Mouse (Mus musculus): Measurements from ENCODE around the gene Mustn1. TPM values are rescaled to one million over a fixed set of nuclear protein-coding genes. Genes with fewer than 3 reads are reported as not detected.

Mustn1 gene
- total RNA-seq (2021): 1 to 10 TPM; 1.9 to 2.1 TPM
- long read RNA-seq, experiment 1, partial matches to known transcripts: 0 of 3 reads
- long read RNA-seq, experiment 1, other reads (novel, unspliced or antisense): 1 of 3 reads
- long read RNA-seq, experiment 2, partial matches to known transcripts: 0 of 2 reads
- long read RNA-seq, experiment 2, other reads (novel, unspliced or antisense): 0 of 2 reads

DNA sequence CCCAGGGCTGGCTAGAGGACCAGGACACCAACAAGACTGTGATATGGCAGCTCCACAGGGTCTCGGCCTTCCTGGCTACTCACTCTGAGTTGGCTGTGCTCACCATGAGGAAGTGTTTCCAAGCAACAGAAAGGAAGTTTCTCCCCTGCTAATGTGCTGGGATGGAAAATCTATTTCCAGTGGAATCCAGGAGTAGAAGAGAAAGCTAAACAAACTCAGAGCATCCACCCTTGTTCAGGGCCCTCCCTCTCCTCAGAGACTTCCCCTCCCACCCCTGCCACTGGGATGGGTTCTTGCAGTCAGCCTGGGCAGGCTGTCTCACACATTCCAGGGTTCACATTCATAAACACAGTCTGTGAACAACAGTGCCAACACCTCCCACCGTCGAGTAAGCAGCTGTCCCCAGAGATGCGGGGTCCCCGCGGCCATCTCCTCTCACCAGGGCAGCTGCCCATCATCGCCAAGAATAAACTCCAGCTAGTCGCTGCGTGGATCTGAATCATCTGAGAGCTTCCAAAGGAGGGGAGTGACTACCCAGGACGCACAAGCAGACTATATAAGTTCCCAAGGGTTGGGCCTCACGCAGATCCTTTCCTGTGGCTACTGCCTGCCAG, at the start of gene Mustn1:
Gene Mustn1 (plus strand): TSS at position 243 of the 614 bp plus-strand sequence.
- peak in 1 of 2 experiments; percentile 26 for DNase-seq (ENCODE audit: low spot score in 2 of 2)

DNA sequence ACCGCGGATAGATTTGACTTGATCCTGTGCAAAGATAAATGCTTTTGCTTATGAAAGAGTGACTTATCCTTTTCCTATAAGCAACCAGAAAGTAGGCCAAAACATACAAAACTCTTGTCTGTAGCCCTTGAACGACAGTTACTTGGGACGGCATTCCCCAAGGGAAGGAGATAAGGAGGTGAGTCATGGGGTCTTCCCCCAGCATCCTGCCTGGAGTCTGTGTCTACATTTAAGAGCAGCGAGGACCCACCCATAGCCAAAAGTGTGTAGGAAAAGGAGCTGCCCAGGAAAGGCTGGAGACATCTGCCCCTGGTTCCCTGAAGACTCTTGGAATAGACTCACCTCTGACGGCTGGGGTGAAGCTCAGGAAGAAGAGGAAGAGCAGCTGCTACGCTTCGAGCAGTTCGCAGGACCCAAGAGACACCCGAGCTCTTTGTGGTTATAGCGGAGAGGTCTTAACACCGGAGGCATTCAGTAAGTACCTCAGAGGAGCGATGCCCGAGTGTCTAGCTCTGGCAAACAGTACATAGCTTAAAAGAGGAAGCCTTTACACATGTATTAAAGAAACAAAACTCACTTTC, 41.5 kb upstream of the Mustn1 start:
- no peak for DNase-seq (ENCODE audit: low spot score in 2 of 2)

DNA sequence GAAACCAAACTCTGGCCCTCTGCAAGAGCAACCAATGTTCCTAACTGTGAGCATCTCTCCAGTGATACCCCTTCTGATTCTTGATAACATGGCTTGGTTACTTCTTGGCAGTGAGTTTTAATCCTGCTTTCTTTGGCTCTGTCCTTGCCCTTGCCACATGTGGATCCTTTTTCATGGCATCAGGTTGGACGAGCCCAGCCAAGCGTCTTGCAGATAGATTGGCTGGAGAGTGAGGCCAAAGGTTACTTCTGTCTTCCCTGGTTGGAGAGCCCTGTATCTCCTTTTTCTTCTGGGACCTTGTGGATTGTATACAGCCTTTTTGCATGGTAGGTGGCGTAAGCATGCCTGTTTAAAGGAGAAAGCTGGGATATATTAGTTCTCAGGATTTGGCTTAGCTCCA, 35.3 kb upstream of the Mustn1 start:
- DNase-seq (ENCODE audit: low spot score in 2 of 2): no peak

DNA sequence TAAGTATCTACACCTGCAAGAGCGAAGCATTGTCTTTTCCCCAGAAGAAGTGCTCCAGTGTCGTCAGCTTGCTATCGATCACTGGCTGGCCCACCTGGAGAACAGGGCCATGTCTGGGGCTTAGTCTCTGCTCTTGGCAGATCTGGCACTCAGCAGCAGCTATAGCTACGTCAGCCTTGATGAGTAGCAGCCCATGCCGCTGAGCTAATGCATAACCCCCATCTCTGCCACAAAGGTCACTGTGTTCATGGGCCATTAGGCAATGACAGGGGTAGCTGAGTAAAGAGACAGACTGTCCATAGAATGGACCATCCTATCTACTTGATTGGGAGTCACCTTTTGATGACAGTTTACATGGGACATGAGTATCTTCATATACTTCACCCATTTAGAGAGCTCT, 28.5 kb upstream of the Mustn1 start:
- DNase-seq (ENCODE audit: low spot score in 2 of 2): no peak

DNA sequence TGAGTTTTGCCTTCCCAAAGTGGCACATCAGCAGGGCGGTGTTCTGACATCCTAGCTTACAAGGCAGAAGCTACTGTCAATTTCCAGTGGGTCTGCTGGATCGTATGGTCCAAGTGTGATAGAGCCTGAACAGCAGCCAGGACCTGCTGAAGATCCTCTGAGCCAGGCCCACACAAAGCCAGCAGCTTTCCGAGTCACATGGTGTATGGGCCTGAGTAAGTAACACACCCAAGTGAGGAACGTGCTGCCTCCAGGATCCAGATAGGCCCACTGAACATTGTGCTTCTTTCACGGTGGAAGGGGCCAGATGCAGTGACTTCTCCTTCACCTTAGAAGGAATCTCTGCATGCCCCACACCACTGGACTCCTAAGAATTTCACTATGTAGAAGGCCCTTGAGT, 26.7 kb upstream of the Mustn1 start:
- no peak for DNase-seq (ENCODE audit: low spot score in 2 of 2)

DNA sequence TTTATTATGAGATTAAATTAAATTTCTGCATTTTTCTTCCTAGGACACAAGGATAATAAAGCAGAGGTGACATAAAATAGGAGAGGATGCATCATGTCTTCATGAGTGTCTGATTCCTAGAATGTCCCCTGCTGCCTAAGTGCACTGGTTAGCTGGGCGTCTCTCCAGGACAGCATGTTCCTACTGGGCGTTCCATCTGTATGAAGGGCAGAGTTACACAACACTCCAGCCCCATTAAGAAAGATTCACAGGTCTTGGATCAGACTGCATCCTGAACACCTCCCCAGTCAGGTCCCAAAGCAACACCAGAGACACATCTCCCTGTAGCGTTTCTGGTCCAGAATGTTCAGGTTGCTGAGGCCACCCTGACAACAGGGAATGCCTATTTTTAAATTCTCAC, 23.7 kb upstream of the Mustn1 start:
- no peak for DNase-seq (ENCODE audit: low spot score in 2 of 2)

DNA sequence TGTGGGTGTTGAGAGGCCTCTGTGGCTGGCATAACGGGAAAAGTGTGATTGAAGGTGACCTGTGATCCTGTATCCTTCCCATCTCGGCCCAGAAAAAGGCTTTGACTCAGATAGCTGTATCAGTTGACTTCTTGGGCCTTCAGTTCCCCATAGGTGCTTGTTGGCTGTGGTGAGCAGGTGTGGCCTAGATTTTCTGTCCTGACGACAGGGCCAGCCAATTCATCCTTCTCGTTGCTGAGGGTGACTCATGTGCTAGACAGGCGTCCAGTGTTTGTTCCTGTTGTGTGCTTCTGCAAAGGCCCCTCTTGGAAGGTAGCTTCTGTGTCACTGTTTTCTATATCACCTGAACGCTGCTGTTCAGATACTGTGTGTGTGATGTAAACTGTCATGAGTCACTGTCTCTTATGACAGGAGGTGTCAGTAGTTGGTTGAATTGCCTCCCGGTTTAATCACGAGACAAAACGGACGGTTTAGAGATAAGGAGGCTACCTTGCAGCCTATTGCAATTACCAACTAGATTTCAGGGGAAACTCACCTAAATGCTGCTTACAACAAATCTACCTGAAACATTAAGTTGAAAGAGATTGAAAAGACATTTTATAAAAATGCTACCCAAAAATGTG, 22.0 kb upstream of the Mustn1 start:
- DNase-seq (ENCODE audit: low spot score in 2 of 2): no peak

DNA sequence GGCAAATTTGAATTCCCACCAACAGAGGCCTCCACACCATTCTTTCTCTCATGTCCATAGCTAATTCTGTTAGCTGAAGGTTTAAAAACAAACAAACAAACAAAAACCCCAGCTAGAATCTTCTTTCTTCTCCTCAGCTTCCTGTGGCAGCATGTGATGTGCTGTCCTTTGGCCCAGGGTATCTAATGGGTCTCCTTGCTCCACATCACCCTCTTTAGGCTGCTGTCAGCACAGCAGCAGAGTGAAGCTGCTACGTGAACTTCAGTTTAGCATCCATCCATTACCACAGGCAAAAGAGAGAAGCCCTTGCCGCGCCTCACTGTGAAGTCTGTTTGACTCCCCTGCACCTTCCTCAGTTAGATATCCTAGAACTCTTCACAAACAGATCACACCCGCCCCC, 21.0 kb upstream of the Mustn1 start:
- no peak for DNase-seq (ENCODE audit: low spot score in 2 of 2)

DNA sequence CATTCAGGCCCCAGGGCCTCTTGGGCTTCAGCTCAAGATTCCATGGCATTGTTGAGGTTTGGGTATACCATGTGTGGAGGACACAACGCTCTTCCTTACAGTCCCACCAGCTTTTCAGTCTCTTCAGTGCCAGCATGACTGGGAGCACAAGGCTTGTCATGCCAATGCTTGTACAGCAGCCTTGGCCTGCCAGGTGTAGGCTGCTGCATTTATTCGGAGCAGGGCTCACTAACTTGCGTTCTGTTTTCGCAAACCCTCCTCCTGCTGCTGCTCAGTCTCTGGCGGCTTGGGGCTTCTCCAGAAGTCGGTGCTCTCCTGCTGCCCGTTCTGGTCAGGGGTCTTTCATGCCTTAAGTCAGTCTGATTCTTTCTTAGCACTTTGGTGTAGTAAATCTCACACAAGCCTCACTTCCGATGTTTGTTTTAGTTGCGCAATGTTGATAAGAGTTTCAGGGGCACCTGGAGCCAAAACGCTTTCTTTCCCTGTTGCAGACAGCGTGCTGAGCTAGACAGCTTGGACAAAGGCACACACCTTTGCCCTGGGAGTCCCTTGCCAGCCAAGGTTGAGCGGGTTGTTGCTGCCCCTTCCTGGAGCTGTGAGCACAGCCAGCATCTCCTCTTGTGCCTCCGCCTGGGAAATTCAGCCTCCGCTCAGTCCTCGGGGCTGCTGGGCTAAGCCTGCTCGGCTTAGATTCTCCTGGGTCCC, 17.4 kb upstream of the Mustn1 start:
- DNase-seq (ENCODE audit: low spot score in 2 of 2): no peak

DNA sequence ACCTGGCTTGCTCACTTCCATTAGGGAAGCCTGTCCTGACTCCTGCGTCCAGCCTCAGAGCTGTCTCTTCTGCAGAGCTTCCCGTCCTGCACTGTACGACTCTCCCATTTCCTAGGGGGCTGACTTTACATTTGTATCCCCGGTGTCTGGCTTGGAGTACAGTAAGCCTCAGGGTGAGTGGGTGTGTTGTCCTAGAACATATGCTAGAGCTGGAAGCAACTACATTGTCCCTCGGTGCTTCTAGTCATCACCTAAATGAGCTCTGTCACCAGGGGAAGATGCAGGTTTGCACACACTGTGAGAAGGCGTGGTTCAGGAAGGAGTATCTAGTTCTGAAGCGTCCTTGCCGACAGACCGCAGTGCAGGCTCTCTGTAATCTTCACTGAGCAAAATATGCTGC, 16.6 kb upstream of the Mustn1 start:
- no peak for DNase-seq (ENCODE audit: low spot score in 2 of 2)

DNA sequence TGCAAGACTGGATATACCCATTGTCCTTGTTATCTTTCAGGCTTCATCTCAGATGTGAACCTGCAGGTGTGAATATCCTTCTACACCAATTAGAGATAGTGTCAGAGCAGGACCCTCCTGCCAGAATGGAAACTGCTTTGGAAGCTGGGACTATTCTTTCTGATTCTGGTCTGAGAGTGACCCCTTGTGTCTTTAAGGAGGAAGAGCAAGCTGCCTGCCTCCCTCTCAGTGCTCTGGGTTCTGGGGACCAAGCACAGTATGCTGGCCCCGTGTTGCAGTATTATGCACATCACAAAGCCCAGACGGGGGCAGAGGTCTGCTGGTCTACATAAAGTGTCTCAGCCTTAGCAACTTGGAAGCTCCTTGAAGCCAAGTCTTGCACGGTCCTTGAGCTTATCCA, 13.7 kb upstream of the Mustn1 start:
- no peak for DNase-seq (ENCODE audit: low spot score in 2 of 2)

DNA sequence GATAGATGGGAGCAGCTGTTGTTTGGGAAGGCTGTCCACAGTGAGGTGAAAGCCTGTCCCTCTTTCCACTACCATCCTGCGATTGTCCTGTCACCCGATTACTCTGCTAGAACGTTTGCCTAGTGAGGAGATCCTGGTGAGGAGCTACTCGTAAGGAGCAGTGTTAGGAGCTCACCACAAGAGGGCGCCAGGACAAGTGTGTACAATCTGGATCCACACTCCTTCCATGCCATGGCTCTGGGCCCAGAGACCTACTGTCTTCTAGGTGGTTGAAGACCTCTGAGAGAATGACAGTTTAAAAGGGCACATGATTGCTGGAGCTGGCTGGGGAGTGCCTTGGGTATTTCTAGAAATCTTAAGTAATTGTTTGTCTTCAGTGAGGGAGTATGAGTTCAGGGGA, 12.0 kb upstream of the Mustn1 start:
- peak; percentile 64 to 78 for DNase-seq (ENCODE audit: low spot score in 2 of 2)

DNA sequence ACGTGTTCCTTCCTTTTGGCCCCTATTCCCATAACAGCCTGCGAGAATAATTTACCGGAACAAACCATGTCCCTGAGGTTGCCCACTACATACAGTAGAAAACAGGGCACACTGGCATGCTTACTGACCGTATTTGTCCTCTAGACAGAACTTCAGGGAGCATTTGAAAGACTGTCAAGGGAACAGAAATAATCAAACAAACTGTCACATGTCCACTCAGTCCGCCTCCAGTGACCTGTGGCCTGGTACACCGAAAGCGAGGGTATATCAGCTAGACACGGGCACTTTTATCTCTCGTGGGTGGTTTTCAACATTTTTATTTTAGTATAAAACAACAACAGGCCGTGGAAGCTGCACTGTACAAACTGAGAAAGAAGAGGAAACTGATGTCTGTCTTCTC, 10.2 kb upstream of the Mustn1 start:
- DNase-seq (ENCODE audit: low spot score in 2 of 2): no peak

DNA sequence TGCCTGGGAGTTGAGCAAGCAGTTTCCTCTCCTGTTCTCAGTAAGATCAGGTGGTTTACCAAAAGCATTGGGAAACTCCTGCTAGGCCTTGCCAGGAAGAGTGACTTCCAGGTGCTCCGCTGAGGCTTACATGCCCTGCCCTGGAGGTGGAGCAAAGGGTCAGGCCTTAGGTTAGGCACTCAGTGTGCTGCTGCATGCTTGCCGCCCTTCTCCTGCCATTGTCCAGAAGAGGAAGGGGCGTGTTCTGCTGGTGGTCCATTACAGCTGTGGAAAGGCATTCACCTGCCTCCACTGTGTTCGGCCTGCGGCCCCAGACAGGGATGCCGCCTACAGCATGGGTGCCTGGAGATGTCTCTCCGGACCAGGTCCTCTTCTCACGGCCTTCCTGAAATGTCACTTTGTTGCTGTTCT, 9.6 kb upstream of the Mustn1 start:
- no peak for DNase-seq (ENCODE audit: low spot score in 2 of 2)

DNA sequence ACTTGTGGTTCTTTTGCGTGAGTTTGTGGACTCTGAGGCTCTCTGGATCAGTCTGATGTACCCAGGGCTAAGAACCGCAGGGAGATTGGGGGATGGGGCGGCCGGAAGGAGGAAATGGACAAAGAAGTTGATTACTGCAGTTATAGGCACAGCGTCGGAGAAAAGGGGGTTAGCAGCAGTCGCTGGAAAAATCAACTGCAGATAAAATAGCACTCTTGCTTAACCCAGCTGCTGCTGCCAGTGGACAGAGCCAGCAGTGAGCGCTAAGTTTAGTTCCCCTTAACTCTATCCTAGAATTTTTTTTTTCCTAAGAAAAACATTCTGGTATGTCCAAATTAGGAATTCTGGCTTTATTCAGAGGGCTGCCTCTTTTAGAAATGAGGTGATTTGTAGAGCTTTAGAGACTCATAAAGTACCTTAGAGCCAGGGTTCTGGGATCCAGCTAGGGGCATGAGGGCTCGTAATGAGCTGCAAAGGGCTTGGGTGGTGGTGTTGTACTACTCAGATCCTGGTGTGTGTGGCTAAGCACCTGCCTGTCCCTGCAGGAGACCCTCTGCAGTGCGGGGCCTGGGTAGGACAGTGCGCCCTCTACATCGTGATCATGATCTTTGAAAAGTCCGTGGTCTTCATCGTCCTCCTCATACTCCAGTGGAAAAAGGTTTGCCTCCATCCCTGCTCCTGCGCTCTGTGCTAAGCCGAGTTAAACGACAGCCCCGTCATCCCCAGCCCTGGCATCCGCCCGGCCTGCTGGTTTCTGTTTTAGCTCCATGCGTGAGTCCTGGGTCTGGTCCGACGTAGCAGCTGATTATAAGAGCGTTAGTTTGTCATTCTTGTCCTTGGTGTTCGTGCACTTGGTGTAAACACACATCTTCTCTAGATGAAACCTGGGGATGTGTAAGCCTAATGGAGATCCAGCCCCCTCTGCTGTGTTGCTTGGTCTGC, 8.5 kb upstream of the Mustn1 start:
- no peak for DNase-seq (ENCODE audit: low spot score in 2 of 2)

DNA sequence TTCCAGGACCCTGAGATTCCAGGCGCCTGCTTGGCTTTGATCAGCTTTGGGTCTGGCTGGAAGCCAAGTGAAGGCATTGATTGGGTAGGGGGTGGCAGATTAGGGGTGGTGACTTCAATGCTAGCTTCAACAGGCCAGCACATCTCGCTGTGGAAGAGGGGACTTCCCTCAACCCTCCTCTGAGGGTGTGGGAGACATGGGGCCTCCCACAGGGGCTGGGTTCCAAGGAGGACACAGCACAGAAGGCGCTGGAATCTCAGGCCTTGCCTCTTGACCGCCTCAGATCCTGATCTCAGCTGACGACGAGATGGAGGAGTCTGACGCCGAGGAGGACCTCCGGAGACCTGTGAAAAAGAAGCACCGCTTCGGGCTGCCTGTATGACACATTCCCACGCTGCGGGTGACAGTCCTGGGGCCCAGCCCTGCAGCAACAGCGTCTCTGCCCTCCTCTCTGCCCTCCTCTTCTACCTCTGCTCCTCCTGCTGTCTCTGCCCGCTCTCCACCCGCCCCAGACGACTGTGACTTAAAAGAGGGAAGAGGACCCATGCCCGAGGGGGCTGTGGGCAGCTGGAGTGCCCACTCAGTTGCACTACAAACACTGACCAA, 4.8 kb upstream of the Mustn1 start:
- DNase-seq (ENCODE audit: low spot score in 2 of 2): no peak

DNA sequence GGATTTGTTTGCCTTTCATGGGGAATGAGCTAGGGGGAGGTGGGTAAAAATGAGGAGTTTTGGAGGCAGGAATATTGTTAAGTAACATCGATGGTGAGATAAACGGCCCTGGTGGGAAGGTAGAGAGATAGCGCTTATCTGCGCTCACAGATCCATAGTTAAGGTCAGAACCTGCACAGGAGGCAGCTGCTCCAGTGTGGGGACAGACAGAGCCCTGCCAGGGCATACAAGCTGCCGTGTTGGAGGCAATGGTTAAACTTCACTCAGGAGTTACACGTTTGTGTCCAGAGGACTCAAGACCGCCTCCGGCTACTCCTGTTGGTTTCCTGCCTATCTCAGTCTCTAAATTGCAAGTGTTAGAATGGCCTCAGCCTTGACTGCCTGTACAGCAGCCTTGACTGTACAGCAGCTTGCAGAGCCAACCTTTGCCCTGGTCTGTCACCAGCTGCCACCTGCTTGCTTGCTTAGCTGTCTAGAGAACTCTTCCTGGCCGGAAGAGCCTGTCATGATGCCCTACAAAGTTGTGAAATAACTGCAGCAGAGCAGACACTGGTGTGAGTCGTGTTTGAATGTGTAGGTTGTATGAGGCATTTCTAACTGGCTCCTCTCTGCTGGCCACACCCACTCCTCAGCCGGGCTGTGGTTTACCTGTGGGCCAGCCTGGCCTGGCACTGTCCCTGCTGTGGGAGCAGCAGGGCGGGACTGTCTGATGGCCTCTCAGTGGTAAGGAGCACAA, 3.7 kb upstream of the Mustn1 start:
- no peak for DNase-seq (ENCODE audit: low spot score in 2 of 2)

DNA sequence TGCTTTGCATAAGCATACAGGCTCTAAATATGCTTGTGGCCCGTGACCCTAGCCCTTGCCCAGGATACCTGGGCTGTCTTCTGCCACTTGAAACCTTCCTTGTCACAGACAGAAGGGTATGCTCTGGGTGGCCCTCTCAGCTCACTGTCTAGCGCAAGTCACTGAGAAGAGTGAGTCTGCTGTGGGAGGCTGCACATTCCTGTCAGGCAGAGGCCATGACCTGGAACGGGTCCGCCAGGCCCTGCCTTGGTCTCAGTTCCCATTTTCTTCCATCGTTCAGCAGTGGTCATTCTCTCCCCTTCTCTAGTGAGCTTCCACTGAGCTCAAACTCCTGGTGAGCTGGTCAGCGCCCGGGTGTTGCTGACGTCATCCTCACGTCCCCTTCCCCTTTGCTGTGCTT, 3.0 kb upstream of the Mustn1 start:
- DNase-seq (ENCODE audit: low spot score in 2 of 2): no peak

DNA sequence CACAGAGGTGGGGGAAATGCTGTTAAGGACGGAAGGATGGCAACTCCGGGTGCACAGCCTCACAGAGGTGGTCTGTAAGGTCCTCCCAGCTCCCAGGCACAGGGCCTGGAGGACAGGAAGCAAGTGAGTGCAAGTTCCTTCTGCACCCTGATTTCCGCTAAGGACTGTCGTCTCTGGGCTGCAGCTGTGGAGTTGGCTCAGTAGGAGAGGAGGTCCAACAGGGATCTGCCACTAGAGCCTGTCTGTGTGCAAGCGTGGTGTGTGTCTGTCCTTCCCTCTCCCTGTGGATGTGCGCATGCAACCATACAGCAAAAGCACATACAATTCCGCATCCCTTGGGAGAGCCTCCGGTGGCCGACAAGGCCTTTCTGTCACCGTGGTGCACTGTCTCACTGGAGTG, 2.5 kb upstream of the Mustn1 start:
- DNase-seq (ENCODE audit: low spot score in 2 of 2): no peak

DNA sequence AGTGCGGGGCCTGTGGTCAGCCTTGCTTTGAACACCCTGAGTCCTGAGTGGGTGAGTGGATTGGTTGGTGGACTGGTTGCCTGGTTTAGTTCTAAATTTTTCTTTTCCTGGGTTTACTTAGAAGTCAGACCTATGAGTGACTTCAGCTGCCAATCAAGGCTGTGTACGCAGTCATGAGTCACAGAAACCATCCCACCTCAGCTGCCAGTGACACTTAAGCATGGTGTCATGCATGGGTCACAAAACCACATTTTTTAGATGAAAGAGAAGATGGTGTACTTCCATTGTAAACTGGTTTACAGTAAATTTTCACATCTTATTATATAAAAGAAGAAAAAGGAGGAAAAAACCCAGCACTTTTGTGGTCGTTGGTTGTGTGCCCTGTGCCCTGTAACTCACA, 1.2 kb upstream of the Mustn1 start:
- no peak for DNase-seq (ENCODE audit: low spot score in 2 of 2)

All from layer of hippocampus, postnatal 14 days (tissue).